Mouse (Mus musculus): Measurements from ENCODE around the gene Tardbp. TPM values are rescaled to one million over a fixed set of nuclear protein-coding genes. Genes with fewer than 3 reads are reported as not detected.

Gene Tardbp
- polyA plus RNA-seq, 1 experiment from 2014 or later, result 180 TPM

DNA sequence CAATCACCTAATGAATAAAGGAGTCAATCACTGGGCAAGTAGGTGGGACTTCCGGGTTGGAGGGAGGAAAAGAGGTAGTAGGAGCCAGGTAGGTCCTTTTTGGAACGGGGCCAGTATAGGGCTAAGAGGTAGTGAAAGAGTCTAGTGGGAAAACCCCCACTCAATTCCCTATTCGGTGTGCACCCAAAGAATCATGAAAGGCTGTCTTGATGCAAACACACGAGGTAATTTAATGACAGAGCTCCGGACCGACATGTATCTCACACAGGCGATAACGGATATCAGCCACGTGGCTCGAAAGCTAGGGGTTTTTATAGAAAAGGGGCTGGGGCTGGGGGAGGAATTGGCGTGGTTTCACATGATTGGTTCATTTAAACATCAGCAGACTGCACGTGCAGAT lies 28.0 kb downstream of the Tardbp start:
- H3K4me2 ChIP-seq, result no peak overlapping the region
- H3K36me3 ChIP-seq, result peaks cover 58% of the 10 kb centered on the region
- no peak overlapping the region for H3K4me3 ChIP-seq (replicated peaks)
- no peaks in the 10 kb centered on the region for H3K27me3 ChIP-seq
- DNase-seq (no peak), ATAC-seq (ENCODE audit: low read depth) (no peak)
- peaks cover 6% of the 10 kb centered on the region for H3K9me3 ChIP-seq (replicated peaks)
- H3K9ac ChIP-seq, result no peak overlapping the region
- 87% methylated on average over 12 of the region's 12 CpGs for WGBS (ENCODE audit: insufficient replicate concordance)
- H3K4me1 ChIP-seq (replicated peaks), result peaks cover 29% of the 10 kb centered on the region
- no peak overlapping the region for H3K27ac ChIP-seq

DNA sequence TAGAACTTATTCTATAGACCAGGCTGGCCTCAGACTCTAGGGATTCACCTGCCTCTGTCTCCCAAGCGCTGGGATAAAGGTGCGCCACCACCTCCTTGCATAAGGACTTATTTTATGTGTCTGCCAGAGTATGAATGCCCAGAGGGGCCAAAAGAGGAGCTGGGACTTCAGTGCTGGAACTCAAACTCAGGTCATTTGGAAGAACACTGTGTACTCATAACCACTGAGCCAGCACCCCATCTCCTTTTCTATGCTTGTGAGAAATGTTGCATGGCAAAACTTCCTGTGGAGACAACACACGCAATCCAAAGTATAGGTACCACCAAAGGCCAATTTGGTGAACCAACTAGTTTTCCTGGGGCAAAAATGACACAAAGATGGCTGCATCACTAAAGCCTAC lies 30.1 kb downstream of the Tardbp start:
- ATAC-seq (ENCODE audit: low read depth) (no peak), DNase-seq (no peak)
- no peak overlapping the region for H3K4me3 ChIP-seq (replicated peaks)
- no peak overlapping the region for H3K27ac ChIP-seq
- no peaks in the 10 kb centered on the region for H3K27me3 ChIP-seq
- 93% methylated on average over 3 of the region's 3 CpGs for WGBS (ENCODE audit: insufficient replicate concordance)
- H3K9ac ChIP-seq, result no peak overlapping the region
- H3K36me3 ChIP-seq, result peaks cover 72% of the 10 kb centered on the region
- H3K9me3 ChIP-seq (replicated peaks), result peaks cover 6% of the 10 kb centered on the region
- H3K4me2 ChIP-seq, result no peak overlapping the region
- peaks cover 39% of the 10 kb centered on the region for H3K4me1 ChIP-seq (replicated peaks)

DNA sequence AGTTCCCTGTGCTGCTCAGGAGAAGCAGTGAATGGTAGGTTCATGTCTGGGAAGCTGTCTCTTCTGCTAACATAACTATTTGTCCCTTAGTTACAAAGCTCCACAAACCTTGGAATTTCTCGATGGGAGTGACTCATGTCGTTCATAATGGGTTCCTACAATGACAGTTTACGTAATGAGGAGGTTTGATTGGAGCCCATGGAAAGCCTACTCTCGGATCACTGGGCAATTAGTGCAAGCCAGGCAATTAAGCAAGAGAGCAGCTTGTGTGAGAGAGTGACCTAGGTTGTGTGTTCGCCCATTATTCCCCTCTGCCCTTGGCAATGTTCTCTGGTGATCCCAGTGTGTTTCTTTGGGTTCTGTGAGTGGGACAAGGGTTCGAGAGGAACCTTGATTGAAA lies 30.9 kb downstream of the Tardbp start:
- H3K27me3 ChIP-seq, result no peaks in the 10 kb centered on the region
- H3K4me3 ChIP-seq (replicated peaks), result no peak overlapping the region
- ATAC-seq (ENCODE audit: low read depth) (no peak), DNase-seq (no peak)
- peaks cover 6% of the 10 kb centered on the region for H3K9me3 ChIP-seq (replicated peaks)
- H3K4me1 ChIP-seq (replicated peaks), result peaks cover 36% of the 10 kb centered on the region
- 78% methylated on average over 6 of the region's 6 CpGs for WGBS (ENCODE audit: insufficient replicate concordance)
- H3K36me3 ChIP-seq, result peaks cover 72% of the 10 kb centered on the region
- no peak overlapping the region for H3K27ac ChIP-seq
- no peak overlapping the region for H3K4me2 ChIP-seq
- no peak overlapping the region for H3K9ac ChIP-seq

DNA sequence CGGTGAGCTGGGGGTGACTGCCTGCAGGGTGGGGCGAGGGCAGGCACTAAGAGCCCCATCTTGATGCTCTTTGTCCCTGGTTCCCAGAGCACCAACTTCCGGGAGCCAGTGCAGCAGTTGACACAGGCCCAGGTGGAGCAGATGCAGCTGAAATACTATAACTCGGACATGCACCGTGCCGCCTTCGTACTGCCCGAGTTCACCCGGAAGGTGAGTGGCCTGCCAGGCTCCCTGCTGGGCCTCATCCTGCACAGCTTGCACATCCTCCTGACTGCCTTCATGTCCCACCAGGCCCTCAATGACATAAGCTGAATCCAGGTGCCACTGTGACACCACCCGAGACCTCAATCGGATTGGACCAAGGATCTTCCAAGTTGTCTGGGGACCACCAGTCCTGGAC lies 32.8 kb downstream of the Tardbp start:
- Histone ChIP-seq H3K4me3 (replicated peaks) (no peak overlapping the region), H3K4me1 (replicated peaks) (peaks cover 31% of the 10 kb centered on the region), H3K9me3 (replicated peaks) (peaks cover 6% of the 10 kb centered on the region), H3K27ac (no peak overlapping the region), H3K36me3 (peaks cover 66% of the 10 kb centered on the region), H3K4me2 (no peak overlapping the region), H3K27me3 (no peaks in the 10 kb centered on the region), H3K9ac (no peak overlapping the region)
- DNase-seq, result no peak
- 89% methylated on average over 11 of the region's 11 CpGs for WGBS (ENCODE audit: insufficient replicate concordance)
- ATAC-seq (ENCODE audit: low read depth), result no peak

DNA sequence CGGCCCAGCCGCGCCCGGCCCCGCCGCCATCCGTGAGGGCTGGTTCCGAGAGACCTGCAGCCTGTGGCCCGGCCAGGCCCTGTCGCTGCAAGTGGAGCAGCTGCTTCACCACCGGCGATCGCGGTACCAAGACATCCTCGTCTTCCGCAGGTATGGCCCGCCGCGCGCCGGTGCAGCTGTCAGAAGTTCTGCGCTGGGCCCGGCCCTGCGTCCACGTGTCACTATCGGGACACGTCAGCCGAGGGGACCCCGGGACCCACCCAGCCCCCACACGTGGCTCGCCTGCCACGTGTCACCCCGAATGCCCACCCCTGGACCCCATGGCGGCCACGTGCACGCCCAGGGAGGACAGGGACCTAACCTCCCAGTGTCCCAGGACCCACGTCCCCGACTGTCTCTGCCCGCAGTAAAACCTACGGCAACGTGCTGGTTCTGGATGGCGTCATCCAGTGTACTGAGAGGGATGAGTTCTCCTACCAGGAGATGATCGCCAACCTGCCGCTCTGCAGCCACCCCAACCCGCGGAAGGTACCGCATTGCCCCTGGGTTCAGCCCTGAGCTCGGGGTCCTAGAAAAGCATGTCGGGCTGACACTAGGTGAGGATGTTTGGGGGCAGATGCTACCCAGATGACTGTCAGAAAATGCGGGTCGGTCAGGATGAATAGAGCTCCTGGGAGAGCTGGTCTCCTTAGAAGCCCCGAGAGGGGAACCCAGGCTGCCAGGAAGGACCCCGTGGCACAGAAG lies 35.0 kb downstream of the Tardbp start:
- peaks cover 44% of the 10 kb centered on the region for H3K36me3 ChIP-seq
- DNase-seq (no peak), ATAC-seq (ENCODE audit: low read depth) (peak; percentile 44)
- peak overlapping the region; percentile 79 for H3K27ac ChIP-seq
- H3K9ac ChIP-seq, result peak overlapping the region; percentile 92
- peaks cover 43% of the 10 kb centered on the region for H3K4me1 ChIP-seq (replicated peaks)
- H3K4me2 ChIP-seq, result peak overlapping the region; percentile 96
- peak overlapping the region; percentile 93 for H3K4me3 ChIP-seq (replicated peaks)
- no peaks in the 10 kb centered on the region for H3K27me3 ChIP-seq
- no peaks in the 10 kb centered on the region for H3K9me3 ChIP-seq (replicated peaks)
- WGBS (ENCODE audit: insufficient replicate concordance), result under 1% methylated on average over 51 of the region's 53 CpGs

DNA sequence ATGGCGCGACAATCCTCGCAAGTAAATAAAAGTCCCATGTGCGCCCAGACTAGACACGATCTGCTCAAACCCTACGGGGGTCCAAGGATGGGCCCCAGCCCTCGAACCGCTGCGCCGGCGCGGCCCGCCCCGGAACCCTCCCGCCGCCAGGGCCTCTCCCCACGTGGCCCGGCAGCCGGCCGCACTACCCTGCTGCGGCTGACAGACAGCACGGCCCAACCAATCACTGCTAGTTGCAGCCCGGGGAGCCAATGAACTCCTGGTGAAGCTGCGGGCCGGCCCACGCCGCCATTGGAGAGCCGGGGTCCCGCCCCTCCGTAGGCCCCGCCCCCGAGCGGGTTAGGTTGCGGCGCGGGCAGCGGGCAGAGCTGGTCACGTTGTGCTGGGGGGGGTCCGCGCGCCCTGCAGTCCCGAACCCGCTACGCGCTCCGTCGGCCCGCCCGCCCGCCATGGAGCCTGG lies 35.6 kb downstream of the Tardbp start, which contains the start of gene Srm:
Gene Srm, plus strand, starts transcription at position 333 of the 460 bp plus-strand sequence.
- Histone ChIP-seq H3K27ac (peak within 1 kb of the TSS; percentile 79), H3K4me3 (replicated peaks) (peak within 1 kb of the TSS; percentile 93), H3K36me3 (peaks cover 38% of the 10 kb centered on the region), H3K4me1 (replicated peaks) (peaks cover 48% of the 10 kb centered on the region), H3K4me2 (peak within 1 kb of the TSS; percentile 96), H3K9ac (peak within 1 kb of the TSS; percentile 92), H3K9me3 (replicated peaks) (no peaks in the 10 kb centered on the region), H3K27me3 (no peaks in the 10 kb centered on the region)
- WGBS (ENCODE audit: insufficient replicate concordance), result under 1% methylated on average over 50 of the region's 50 CpGs
- ATAC-seq (ENCODE audit: low read depth), result peak; percentile 99
- peak; percentile 95 for DNase-seq

DNA sequence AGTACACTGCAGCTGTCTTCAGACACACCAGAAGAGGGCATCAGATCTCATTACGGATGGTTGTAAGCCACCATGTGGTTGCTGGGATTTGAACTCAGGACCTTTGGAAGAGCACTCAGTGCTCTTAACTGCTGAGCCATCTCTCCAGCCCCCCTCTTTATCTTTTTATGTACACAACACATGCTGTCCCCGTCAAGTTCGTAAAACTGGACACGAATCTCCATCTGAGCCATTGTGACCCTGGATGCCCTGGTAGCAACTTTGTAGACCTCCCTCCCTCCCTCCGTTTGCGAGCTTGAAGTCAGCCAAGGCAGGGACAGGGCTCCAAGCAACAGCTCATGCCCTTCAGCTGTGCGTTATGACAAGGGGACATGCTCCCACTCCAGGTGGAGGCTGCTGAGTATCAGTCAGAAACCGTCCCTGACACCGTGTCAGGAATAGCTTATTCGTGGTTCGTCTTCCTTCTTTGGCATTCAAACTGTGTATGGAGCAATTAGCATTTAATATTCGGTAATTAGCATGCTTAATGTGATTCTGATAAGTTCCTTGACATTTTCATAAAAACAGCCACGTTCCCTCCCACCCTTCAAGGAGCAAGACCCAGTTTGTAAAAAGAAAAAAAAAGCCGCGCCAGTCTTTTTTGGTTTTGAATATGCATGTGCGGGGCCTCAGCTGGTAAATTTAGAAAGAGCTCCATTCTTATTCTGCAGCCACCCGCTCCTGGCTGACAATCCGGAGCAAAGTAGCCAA lies 36.2 kb downstream of the Tardbp start:
- Histone ChIP-seq H3K4me1 (replicated peaks) (peaks cover 48% of the 10 kb centered on the region), H3K27me3 (no peaks in the 10 kb centered on the region), H3K36me3 (peaks cover 32% of the 10 kb centered on the region), H3K4me3 (replicated peaks) (peak overlapping the region; percentile 93), H3K27ac (peak overlapping the region; percentile 40), H3K9me3 (replicated peaks) (no peaks in the 10 kb centered on the region), H3K4me2 (peak overlapping the region; percentile 96), H3K9ac (peak overlapping the region; percentile 58)
- ATAC-seq (ENCODE audit: low read depth) (no peak), DNase-seq (no peak)
- 3% methylated on average over 18 of the region's 18 CpGs for WGBS (ENCODE audit: insufficient replicate concordance)

DNA sequence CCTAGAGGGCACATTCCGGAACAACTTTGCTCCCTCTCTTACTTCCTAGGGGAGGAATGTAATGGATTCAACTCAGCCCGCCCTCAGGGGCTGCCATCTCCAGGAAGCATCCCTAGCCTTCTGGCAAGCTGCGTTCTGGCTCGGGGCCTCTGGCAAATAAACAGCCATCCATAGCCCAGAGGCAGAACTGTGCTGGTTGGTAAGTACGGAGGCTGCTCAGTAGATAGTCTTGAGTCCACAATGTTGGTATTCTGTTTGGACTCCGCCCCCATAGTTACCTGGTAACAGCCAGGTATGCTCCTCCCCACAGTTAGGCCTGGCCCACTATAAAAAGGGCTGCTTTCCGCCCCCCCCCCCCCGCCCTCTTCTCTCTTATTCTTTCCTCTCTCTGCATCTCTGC lies 37.3 kb downstream of the Tardbp start:
- no peak overlapping the region for H3K9ac ChIP-seq
- no peaks in the 10 kb centered on the region for H3K9me3 ChIP-seq (replicated peaks)
- no peak for DNase-seq
- H3K4me1 ChIP-seq (replicated peaks), result peaks cover 45% of the 10 kb centered on the region
- H3K27ac ChIP-seq, result no peak overlapping the region
- H3K4me2 ChIP-seq, result no peak overlapping the region
- H3K36me3 ChIP-seq, result peaks cover 22% of the 10 kb centered on the region
- WGBS (ENCODE audit: insufficient replicate concordance), result 77% methylated on average over 7 of the region's 8 CpGs
- no peaks in the 10 kb centered on the region for H3K27me3 ChIP-seq
- ATAC-seq (ENCODE audit: low read depth), result no peak
- no peak overlapping the region for H3K4me3 ChIP-seq (replicated peaks)

DNA sequence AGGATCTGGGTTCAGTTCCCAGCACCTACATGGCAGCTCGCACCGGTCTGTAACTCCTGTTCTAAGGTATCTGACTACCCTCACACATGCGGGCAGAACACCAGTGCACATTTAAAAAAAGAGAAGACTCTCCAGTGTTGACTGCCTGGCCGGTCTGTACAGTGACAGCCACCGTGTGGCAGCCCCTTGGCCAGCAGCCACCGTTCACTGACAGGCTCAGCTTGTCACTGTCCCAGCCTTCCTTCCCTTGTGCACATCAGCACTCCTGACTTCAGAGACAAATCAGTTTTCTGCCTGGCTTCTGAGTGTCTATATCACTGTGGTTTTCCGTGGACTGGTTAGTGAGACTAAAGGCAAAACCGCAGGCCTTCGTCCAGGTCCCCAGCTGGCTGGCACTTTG lies 38.0 kb downstream of the Tardbp start:
- Histone ChIP-seq H3K9ac (no peak overlapping the region), H3K27me3 (no peaks in the 10 kb centered on the region), H3K4me1 (replicated peaks) (peaks cover 46% of the 10 kb centered on the region), H3K4me2 (no peak overlapping the region), H3K4me3 (replicated peaks) (no peak overlapping the region), H3K27ac (no peak overlapping the region), H3K36me3 (peaks cover 14% of the 10 kb centered on the region), H3K9me3 (replicated peaks) (no peaks in the 10 kb centered on the region)
- DNase-seq (no peak), ATAC-seq (ENCODE audit: low read depth) (no peak)
- 61% methylated on average over 9 of the region's 9 CpGs for WGBS (ENCODE audit: insufficient replicate concordance)

DNA sequence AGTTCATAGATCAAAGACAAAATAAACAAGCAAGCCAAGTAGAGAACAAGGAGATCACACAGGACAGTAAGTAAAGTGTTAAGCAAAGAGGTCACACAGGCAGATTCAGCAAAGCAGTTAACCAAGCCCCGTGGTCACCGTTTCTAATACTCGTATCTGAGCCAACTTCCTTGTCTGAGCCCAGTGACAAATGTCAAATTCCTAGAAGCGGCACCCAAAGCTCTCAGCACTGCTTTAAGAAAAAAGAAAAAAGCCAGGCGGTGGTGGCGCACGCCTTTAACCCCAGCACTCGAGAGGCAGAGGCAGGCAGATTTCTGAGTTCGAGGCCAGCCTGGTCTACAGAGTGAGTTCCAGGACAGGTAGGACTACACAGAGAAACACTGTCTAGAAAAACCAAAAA lies 40.2 kb downstream of the Tardbp start:
- no peak overlapping the region for H3K27ac ChIP-seq
- WGBS (ENCODE audit: insufficient replicate concordance), result 16% methylated on average over 9 of the region's 9 CpGs
- no peak for DNase-seq
- ATAC-seq (ENCODE audit: low read depth), result no peak
- no peaks in the 10 kb centered on the region for H3K27me3 ChIP-seq
- no peaks in the 10 kb centered on the region for H3K9me3 ChIP-seq (replicated peaks)
- H3K36me3 ChIP-seq, result peaks cover 19% of the 10 kb centered on the region
- H3K4me1 ChIP-seq (replicated peaks), result peaks cover 44% of the 10 kb centered on the region
- H3K4me2 ChIP-seq, result no peak overlapping the region
- H3K4me3 ChIP-seq (replicated peaks), result no peak overlapping the region
- no peak overlapping the region for H3K9ac ChIP-seq

DNA sequence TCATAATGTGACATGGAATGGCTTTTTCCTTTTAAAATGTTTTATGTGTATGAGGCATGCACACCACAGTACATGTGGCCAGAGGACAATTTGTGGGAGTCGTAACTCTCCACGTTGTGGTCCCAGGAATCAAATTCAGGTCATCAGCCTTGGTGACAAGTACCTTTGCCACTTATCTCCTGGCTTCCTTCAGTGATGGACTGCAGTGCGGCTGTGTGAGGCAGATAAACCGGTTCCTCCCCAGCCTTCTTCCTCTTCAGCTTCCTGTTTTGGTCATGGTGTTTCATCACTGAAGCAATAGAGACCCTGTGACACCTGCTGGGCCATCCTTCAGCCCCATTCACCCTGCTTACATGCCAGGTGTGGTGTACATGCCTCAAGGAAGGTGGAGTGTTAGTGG lies 43.6 kb downstream of the Tardbp start:
- Histone ChIP-seq H3K4me1 (replicated peaks) (peaks cover 41% of the 10 kb centered on the region), H3K4me3 (replicated peaks) (no peak overlapping the region), H3K36me3 (peaks cover 52% of the 10 kb centered on the region), H3K27me3 (no peaks in the 10 kb centered on the region), H3K9me3 (replicated peaks) (no peaks in the 10 kb centered on the region), H3K9ac (no peak overlapping the region), H3K27ac (no peak overlapping the region), H3K4me2 (no peak overlapping the region)
- 15% methylated on average over 4 of the region's 4 CpGs for WGBS (ENCODE audit: insufficient replicate concordance)
- DNase-seq (no peak), ATAC-seq (ENCODE audit: low read depth) (no peak)

Data from liver, embryonic 13.5 days (tissue).